Mouse (Mus musculus) cerebellum, adult 2 months (tissue): ENCODE measurements around the gene Uba2.

Experiments
- CTCF ChIP-seq: fragments of 200-500 bp; IDR thresholded peaks from 2 replicates; pipeline ENCODE4 v1.5.1; 2011; ENCODE audit warnings: low read depth, mild to moderate bottlenecking, control low read depth, low read length, moderate library complexity, borderline replicate concordance; ENCODE audit not compliant: insufficient read depth
- POLR2A ChIP-seq: fragments of 200-500 bp; IDR thresholded peaks from 2 replicates; pipeline ENCODE4 v1.6.1; 2011; ENCODE audit warnings: low read length, control low read depth, borderline replicate concordance; ENCODE audit not compliant: insufficient read depth

- TF ChIP-seq CTCF (no peak), POLR2A (no peak)
Observed at GRCm38 (mm10) chr7:34183356-34183755, 14.0 kb upstream of the Uba2 start.
